Mouse (Mus musculus) thymus, postnatal 36 days (tissue): ENCODE measurements around the gene E130114P18Rik.

ENCODE experiments used
- DNase-seq, 2 experiments: peaks; one replicate each; pipeline ENCODE4 v3.0.0; 2022; ENCODE audit warnings: mixed read lengths in 2 of 2

E130114P18Rik gene

DNA sequence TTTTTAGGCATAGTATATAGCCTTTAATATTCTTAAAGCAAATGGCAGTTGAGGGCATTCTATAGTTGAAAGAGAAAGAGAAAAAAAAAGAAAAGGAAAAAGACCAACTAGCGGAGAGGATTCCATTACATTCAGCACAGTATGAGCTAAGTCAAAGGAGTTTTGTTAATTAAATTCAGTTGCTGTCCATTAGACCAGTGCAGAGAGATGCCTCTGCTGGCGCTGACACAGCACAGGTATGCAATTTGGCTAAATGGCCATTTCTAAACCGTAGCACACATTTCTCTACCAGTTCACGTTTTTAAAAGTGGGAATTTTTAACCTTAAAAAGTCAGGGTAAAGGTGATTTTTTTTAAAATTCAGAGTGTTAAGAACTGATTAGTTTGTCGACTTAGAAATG is 26.8 kb upstream of the E130114P18Rik start:
- no peak for DNase-seq

DNA sequence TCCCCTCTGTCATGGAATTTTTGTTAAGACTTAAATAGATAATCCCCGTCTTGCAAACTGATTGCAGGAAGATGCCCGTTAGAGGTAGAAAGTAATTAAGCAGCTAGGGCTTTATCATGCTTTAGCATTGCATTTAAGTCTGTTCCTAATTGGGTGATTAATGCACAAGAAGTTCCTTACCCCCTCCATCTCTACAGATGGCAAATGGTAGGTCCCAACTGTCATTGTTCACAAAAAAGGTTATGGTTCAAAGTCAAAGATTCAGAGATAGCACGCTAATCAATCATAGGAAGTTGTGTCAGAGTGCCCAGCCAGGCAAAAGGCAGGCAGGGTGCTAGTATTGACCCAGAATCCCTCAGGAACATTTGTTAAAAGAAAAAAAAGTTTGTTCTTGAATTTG is 25.9 kb upstream of the E130114P18Rik start:
- no peak for DNase-seq

DNA sequence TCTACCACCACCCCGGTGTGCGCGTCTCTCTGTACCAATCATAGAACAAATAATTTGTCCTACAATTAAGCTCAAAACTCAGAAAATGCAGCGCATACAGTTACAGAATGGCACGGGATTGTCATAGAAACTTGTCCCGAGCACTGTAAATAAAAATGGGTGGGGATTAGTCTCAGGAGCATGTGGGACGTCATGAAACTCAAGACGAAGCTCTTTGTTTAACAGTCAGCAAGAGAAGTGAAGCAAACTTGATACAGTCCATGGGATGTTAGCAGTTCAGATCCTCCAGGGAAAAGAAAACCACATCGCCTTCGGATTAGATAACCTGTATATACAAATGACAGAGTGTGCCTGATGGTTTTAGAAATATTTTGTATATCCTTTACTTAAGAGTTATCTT is 18.6 kb upstream of the E130114P18Rik start:
- DNase-seq, result no peak

DNA sequence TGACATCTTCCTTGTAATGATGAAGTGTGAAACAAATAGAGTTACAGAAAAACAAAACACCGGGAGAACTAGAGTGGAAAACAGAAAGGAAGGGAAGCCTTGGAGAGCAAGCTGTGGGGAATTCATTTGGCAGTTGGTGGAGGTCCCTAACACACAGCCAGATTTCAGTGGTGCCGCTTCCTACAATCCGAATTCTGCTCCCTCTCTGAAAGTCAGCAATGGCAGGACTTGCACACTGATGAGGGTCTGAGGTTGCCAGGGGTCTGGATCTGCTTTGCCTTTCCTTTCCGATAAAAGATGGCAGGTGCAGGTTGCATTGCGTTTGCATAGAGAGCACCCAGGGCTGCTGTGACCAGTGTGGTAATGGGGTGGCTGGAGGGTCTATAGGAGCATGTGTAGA is 18.1 kb upstream of the E130114P18Rik start:
- DNase-seq, result no peak

DNA sequence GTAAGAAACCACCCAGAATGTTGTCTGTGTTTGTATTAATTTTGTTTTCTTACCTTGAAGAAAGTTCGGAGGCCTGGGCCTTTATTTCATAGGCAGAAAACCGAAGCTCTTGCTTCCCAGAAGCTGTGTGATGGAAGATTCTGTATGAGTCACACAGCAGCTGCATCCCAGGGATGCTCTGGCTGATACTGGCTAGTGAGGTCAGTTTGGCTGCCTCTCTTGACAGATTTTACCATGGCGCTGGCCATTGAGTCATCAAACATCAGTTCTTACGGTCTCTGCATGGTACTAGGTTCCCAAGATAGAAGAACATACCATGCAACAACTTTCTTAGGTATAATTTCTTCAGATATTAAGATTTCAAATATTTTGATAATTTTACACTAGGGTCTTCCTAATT is 17.0 kb upstream of the E130114P18Rik start:
- DNase-seq, result no peak

DNA sequence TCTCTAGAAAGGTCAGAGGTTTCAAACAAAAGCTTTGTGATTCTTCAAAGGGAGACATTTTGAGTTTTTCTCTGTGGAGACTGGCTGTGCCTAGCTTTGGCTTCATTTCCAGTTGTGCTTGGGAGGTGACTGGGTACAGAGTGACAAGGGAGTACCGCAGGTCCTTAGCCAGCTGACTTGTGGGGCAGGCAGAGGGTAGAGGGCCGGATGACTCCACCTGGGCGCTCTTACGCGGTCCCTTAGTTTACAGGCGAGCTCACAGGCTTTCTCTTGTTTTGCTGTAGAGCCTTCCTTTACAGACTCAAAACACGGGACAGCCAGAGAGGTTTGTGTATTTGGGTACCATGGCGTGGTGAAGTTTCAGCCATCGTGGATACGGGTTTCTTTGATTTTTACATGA is 16.1 kb upstream of the E130114P18Rik start:
- DNase-seq, result no peak

DNA sequence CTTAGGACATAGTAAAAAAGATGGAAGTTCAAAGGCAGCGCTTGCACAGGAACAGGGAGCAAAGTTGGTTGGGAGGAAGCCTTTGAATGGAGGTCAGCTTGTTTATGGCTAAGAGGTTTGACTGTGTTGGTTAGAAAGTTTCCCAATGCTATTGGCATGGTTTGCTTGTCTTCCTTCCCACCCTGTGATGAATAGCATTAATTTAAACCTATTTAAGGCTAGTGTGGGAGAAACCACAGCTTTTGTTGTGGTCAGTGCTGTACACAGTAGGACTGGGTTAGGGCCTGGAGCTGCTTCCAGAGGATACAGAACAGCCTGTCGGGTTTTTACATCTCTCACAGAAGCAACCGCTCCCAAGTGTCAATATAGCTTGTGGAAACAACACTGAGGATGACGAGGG is 10.7 kb upstream of the E130114P18Rik start:
- no peak for DNase-seq

DNA sequence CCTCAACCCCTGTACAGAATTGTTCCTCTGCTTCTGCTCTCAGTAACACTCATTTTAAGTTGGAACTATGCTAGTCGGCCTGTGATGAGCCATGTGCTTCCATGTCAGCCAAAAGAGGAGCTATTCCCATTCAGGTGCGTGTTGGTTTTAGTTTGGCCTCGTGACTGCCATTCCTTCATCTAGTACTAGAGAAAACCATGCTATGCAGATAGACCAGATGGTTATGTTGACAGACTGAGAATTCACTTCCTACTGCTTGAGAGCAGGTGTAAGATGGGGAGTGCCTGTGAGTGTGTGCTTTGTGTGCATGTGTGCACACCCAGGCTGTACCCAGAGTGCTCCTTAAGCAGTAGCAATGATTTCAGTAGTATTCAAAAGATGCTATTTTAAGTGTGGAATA is 9.6 kb upstream of the E130114P18Rik start:
- DNase-seq, result no peak

DNA sequence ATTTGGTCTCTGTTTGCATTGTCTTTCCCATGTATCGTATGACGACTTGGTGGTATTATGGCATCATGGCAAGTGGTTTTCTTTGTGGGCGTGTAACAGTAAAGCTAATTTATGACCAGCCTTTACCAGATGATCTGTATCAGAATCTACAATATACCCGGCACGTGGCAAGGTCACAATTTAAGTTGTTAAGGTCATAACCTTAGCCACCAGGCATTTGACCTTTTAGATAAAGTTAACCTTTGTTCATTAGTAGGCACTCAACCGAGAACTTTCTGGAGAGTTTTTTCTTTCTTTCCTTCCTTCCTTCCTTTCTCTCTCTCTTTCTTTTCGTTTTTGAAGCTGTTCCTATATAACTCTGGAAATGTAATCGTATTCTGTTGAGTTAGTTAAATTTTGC is 8.7 kb upstream of the E130114P18Rik start:
- DNase-seq, result no peak

DNA sequence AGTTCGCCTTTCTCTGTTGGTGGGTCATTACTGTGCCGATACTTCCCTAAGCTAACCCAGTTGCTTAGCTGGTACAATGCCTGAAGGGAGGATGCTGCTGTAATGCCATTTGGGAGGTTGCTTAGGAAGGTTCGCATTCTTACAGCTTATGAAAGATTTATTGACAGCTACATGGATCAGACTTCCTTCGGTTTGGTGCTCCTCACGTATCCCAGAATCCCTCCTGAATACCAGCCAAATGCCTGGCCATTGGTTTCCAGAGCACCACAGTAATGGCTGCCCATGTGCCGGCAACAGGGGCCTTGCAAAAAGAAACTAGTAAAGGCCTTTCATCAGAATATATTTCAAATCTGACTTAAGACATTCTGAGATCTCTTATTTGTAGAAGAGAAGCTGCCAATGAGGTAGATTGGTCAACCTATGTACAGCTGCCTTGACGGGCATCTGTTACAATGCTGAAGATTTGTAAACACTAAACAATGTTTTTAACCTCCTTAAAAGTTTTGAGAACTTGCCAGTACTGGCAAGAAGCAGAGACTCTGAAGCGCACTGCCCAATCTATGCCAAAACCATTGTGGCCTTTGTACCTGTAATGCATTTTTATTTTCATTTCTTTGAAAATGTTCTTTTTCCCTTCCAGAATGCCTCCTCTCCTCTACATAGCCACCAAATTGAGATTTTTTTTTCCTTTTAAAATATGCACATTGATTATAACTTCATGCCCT is 7.8 kb upstream of the E130114P18Rik start:
- DNase-seq, result no peak

DNA sequence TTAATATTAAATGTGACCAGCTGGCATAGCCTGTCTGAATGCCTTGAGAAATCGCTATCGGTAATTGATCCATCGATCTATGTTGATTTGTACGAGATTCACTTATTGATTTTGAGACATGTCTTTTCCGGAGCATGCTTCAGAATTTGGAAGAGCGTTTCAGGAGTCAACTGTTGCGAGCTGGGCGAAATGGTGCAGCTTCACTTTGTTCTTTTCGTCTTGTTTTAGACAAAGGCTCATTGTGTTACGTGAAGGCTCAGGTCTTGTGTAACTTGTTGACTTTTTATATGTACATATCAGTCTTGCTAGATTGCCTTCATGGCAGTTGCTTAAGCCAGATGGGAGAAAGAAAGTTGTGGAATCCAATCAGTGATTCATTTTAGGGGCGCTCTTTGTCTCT is 6.4 kb upstream of the E130114P18Rik start:
- DNase-seq, result no peak

DNA sequence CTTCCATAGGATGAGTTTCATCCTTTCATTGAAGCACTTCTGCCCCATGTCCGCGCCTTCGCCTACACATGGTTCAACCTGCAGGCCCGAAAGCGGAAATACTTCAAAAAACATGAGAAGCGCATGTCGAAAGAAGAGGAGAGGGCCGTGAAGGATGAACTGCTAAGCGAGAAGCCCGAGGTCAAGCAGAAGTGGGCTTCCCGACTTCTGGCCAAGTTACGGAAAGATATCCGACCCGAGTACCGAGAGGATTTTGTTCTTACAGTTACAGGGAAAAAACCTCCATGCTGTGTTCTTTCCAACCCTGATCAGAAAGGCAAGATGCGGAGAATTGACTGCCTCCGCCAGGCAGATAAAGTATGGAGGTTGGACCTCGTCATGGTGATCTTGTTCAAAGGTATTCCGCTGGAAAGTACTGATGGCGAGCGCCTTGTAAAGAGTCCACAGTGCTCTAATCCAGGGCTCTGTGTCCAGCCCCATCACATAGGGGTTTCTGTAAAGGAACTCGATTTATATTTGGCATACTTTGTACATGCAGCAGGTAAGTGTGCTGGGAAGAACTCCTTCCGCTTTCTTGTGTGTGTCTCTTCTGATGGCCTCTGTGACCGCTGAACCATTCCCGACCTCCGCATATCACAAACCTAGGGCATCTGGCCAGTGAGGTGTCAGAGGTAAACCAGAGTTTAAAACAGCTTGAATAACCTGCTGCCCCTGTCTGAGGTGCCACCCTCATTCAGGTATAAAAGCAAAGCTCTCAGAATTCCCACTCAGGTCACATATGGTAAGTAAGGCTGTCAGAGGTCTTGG is 5.4 kb upstream of the E130114P18Rik start:
- no peak for DNase-seq

DNA sequence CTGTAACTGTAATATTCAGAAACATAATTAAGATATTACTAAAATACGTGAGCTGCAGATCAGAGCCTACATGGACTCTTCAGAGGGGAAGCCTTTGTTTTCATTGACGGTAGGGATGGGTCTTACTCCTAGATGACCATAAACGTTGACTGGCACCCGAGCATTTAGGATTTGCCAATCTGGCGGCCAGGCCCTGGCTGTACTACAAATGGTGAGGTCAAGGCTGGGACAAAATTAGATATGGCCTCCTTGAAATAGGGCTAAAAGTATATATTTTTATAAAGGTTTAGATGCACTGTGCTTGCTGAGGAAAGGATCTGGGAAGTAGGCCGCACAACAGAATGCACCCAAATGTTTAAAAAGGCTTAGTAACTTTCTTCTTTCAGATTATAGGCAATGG is 4.6 kb upstream of the E130114P18Rik start:
- no peak for DNase-seq

DNA sequence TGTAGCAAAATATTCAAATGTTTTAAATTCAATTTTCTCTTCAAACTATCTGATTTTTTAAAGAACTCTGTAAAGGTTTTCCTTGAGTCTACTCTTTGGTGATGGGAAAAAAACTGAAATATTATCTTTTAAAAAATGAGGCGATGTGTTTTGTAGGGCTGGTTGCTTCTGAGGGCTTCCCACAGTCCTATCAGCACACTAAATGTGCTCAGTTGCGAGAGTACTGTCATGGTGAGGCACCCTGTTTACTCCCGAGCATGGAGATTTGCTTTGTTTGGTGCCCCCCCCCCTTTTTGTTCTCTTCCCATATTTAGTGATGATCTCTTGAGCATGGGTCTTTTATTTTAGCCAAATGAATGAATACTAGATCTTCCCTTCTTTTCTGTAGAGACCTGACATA is 4.2 kb upstream of the E130114P18Rik start:
- no peak for DNase-seq

DNA sequence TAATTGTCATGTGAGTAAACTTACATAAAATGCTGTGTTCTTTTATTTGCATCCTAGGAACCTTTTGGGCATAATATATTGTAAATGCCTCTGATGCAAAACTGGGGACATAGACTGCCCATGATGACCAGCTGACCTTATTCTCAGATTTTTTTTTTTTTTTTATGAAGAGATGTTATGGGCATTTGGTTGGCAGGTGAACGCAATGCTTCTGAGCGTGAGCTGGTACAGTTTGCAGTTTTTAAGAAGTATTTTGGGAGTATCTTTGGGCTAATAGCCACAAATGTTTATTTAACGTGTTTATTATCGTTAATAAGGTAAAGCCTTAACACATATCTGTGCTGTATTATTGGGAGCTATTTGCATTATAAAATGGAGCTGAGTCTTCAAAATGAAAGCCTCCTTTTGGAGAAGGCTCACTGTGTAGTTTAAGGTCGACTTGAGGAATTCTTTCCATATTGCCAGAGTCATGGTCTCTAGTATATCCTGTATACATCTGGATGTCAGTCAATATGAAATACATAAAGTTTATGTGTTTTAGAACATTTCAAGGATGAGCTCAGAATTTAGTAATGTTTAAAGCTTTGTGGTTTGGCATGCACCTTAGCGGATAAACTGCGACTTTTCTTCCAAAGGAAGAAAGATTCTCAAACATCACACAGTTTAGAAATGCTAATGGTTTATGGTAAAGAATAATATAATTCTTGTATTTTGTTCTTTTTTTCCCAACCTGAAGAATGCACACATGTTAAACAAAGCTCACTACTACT is 3.0 kb upstream of the E130114P18Rik start:
- no peak for DNase-seq

DNA sequence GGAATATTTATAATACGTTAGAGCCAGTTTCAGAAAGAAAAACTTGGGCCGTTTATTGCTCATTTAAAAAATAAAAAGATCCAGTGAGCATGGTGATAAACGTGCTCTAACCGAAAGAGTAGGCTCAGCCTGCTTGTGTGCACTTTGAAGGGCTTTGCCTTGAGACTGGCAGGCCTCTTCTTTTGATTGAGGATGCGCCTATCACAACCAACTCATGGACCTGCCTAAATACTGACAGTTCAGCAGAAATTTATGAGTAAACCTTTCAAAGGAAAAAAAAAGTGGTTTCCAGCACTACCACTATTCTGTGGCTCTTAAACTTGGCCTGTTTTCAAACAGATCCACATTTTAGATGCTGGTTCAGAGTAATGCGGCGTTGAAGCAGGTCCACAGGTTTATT is 2.1 kb upstream of the E130114P18Rik start:
- DNase-seq, result no peak

DNA sequence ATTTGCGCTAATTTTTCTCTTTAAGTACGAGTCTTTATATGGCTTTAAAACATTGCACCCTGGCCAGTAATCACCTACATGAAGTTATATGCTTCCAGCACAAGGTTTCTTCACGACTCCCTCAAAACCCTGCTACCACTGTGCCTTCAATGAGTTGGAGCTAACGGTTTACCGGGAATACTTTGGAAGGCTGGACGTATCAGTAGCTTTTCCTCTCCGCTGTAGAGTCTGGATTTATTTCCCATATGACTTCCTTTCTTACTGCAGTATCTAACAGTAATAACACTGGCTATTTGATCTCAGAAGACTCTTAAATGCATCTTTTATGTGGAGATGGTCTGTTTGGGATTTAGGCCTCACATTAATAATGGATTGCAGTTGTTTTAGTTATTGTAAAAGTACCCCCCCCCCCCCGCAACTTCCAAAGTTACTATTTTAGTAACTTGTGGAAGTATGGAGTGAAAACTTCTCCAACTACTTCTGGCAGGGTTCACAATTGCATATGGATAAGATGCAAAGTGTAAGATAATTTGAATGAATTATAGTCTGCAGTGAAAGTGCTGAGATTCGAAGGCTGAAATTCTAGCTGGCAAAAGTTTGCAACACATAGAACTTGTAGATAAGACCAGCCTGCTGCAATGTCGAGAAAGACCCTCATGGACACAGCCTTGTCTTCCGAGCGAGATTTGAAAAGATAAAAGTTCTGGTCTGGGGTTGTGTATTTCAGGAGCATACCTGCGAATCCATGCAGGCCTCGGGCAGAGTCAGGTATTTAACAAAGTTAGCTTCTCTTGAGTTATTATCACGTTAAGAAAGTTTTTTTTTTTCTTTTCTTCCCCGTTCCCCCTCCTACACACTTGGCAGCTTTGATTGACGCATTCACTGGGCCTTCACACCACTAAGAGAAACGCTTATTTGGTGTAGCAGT is 1.4 kb upstream of the E130114P18Rik start:
- DNase-seq, result no peak

DNA sequence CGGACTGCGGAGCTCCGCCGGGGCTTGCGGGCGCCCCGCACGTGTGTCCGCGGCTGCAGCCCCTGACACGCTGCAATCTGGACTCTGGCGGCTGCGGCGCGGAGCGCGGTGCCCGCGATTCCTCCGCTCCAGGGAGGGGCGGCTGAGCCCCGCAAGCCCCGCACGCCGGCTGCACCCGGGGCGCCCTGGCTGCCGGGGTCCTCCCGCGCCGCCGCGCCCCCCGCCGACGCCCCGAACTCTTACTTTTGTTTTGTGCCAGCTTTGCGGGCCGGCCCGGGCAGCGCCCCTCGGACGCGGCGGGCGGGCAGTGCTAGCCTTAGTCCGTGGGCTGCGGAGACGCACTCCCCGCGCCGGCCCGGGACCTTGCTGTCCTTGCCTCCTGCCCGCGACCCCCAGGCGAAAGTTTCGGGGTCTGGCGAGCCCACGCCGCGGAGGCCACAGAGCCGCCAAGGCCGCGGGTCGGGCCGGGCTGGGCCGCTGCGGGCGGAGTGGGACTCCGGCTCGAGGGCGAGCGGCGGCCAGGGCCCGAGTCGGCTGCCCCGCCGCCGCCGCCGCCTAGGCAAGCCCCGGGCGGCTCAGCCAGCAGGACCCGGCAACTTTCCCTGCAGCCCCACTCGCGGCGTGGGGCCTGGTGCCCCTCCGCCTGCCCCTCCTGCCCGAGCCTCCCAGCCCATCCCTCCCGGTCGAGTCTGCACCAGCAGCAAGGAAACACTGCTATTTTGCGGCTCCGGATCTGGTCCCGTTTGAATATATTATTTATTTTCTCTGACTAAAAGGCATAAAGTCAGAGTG is 529 bp upstream of the E130114P18Rik start:
- DNase-seq, result peak; percentile 9 to 23

DNA sequence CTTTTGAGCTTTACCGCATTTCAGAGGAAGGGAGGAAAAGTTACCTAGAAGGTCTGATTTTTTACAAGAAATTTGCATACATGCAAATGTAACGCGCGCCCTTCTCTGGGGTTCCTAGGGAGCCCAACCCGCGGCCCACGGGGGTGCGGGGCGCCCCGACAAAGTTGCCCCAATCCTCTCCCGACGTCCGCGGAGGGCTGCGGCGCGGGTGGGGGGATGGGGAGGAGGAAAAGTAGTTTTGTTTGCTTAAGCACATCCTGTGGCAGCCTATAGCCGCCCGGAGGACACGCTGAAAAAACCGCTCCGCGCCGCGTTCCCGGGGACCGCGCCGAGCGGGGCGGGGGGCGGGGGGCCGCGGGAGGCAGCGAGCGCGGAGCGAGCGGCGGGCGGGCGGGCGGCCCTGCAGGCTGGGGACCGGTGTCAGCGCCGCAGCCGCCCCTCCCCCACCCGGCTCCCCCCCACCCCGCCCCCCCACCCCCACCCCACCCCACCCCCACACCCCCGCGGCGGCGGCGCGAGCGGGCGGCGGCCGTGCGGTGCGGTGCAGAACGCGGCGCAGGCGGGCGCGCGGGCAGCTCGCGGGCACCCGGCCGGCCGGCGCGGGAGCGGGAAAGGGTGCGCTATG is 685 bp downstream of the E130114P18Rik start:
- DNase-seq, result peak; percentile 39 to 59

DNA sequence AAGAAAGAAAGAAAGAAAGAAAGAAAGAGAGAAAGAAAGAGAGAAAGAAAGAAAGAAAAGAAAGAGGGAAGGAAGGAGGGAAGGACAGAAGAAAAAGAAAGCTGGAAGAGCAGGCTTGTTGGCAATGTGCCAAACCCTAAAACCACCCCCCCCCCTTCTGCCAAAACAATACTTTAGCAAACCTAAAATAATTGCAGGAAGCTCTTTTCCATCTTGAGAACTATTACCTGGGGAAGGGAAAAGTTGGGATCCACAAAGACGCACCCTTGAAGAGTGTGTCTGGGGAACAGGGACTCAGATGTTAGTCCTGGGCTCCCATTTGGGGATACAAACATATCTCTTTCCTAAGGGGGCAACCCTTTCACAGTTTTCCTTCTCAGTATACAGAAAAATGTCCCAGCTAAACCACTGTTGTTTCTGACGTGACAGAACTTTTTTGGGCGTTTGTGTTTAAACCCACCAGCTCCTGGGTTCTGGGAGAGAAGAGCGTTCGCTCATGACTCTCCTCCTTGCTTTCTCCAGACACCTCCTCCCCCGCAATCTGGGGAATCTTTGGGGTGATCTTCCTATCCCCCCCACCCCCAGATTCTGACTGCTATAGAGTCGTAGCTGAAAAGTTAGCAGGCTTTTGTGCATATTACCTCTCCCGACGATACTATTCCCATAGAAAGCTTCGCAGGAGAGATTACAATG is 1.3 kb downstream of the E130114P18Rik start:
- DNase-seq, result no peak
